Mouse (Mus musculus): ENCODE measurements around the gene Camk1. TPM values are rescaled to one million over a fixed set of nuclear protein-coding genes. Genes with fewer than 3 reads are reported as not detected.

Gene Camk1
- polyA plus RNA-seq, 1 experiment from 2014 or later, result 110 TPM

GRCm38 (mm10) chr6:113385160-113385714, 41.5 kb upstream of the Camk1 start:
- H3K27ac ChIP-seq (ENCODE audit: low read length), result no peak overlapping the region
- 78% methylated on average over 11 of the region's 11 CpGs for WGBS
- H3K9me3 ChIP-seq (ENCODE audit: low read length), result no peaks in the 10 kb centered on the region
- DNase-seq (ENCODE audit: low spot score) (no peak), ATAC-seq (no peak)
- TF ChIP-seq CTCF (IDR thresholded peaks at IDR 0.05) (no peak), EP300 (IDR thresholded peaks at IDR 0.05) (no peak)
- no peak overlapping the region for H3K4me2 ChIP-seq (replicated peaks; ENCODE audit: low read depth, low read length)
- no peaks in the 10 kb centered on the region for H3K4me1 ChIP-seq (ENCODE audit: insufficient read depth, low read depth, low read length)
- no peak overlapping the region for H3K9ac ChIP-seq (replicated peaks; ENCODE audit: low read depth)
- H3K36me3 ChIP-seq (ENCODE audit: insufficient read depth, low read length), result peaks cover 61% of the 10 kb centered on the region
- H3K4me3 ChIP-seq (ENCODE audit: low read depth, low read length), result no peak overlapping the region
- H3K27me3 ChIP-seq (replicated peaks; ENCODE audit: insufficient read depth, low read length), result no peaks in the 10 kb centered on the region

GRCm38 (mm10) chr6:113384351-113384927, 40.7 kb upstream of the Camk1 start:
- H3K27ac ChIP-seq (ENCODE audit: low read length), result no peak overlapping the region
- DNase-seq (ENCODE audit: low spot score) (no peak), ATAC-seq (no peak)
- TF ChIP-seq CTCF (IDR thresholded peaks at IDR 0.05), result no peak
- TF ChIP-seq EP300 (IDR thresholded peaks at IDR 0.05), result no peak
- H3K4me3 ChIP-seq (ENCODE audit: low read depth, low read length), result no peak overlapping the region
- no peaks in the 10 kb centered on the region for H3K9me3 ChIP-seq (ENCODE audit: low read length)
- H3K4me1 ChIP-seq (ENCODE audit: insufficient read depth, low read depth, low read length), result no peaks in the 10 kb centered on the region
- no peaks in the 10 kb centered on the region for H3K27me3 ChIP-seq (replicated peaks; ENCODE audit: insufficient read depth, low read length)
- no peak overlapping the region for H3K9ac ChIP-seq (replicated peaks; ENCODE audit: low read depth)
- WGBS, result 93% methylated on average over 8 of the region's 8 CpGs
- peaks cover 54% of the 10 kb centered on the region for H3K36me3 ChIP-seq (ENCODE audit: insufficient read depth, low read length)
- no peak overlapping the region for H3K4me2 ChIP-seq (replicated peaks; ENCODE audit: low read depth, low read length)

GRCm38 (mm10) chr6:113380480-113380879, 36.7 kb upstream of the Camk1 start:
- 91% methylated on average over 11 of the region's 11 CpGs for WGBS
- peaks cover 25% of the 10 kb centered on the region for H3K36me3 ChIP-seq (ENCODE audit: insufficient read depth, low read length)

GRCm38 (mm10) chr6:113379246-113379645, 35.5 kb upstream of the Camk1 start:
- no peak overlapping the region for H3K9ac ChIP-seq (replicated peaks; ENCODE audit: low read depth)
- no peaks in the 10 kb centered on the region for H3K9me3 ChIP-seq (ENCODE audit: low read length)
- no peak for ATAC-seq
- H3K36me3 ChIP-seq (ENCODE audit: insufficient read depth, low read length), result peaks cover 24% of the 10 kb centered on the region
- peak overlapping the region; percentile 85; the same call in 1 of the 2 replicates for H3K4me3 ChIP-seq (ENCODE audit: low read depth, low read length)
- H3K4me1 ChIP-seq (ENCODE audit: insufficient read depth, low read depth, low read length), result 0 out of 2 replicates have a peak, but pooled peaks cover 3% of the 10 kb centered on the region
- WGBS, result 56% methylated on average over 6 of the region's 6 CpGs
- H3K27me3 ChIP-seq (replicated peaks; ENCODE audit: insufficient read depth, low read length), result no peaks in the 10 kb centered on the region
- peak overlapping the region; percentile 82 for H3K4me2 ChIP-seq (replicated peaks; ENCODE audit: low read depth, low read length)
- no peak overlapping the region for H3K27ac ChIP-seq (ENCODE audit: low read length)
- peak; percentile 37 for DNase-seq (ENCODE audit: low spot score)
- no peak for TF ChIP-seq CTCF (IDR thresholded peaks at IDR 0.05)
- no peak for TF ChIP-seq EP300 (IDR thresholded peaks at IDR 0.05)

More at GRCm38 (mm10) chr6:113380480-113380879, 36.7 kb upstream of the Camk1 start:
- TF ChIP-seq CTCF (IDR thresholded peaks at IDR 0.05) (peak; percentile 23; the same call in 1 of the 2 replicates), EP300 (IDR thresholded peaks at IDR 0.05) (no peak)
- Histone ChIP-seq H3K4me2 (replicated peaks; ENCODE audit: low read depth, low read length) (no peak overlapping the region), H3K9me3 (ENCODE audit: low read length) (no peaks in the 10 kb centered on the region), H3K9ac (replicated peaks; ENCODE audit: low read depth) (no peak overlapping the region), H3K4me3 (ENCODE audit: low read depth, low read length) (no peak overlapping the region), H3K27ac (ENCODE audit: low read length) (no peak overlapping the region), H3K27me3 (replicated peaks; ENCODE audit: insufficient read depth, low read length) (no peaks in the 10 kb centered on the region), H3K4me1 (ENCODE audit: insufficient read depth, low read depth, low read length) (0 out of 2 replicates have a peak, but pooled peaks cover 3% of the 10 kb centered on the region)
- no peak for ATAC-seq
- no peak for DNase-seq (ENCODE audit: low spot score)

- Histone ChIP-seq H3K9ac (replicated peaks; ENCODE audit: low read depth) (peak within 1 kb of the TSS; percentile 85), H3K36me3 (ENCODE audit: insufficient read depth, low read length) (peaks cover 31% of the 10 kb centered on the region), H3K4me2 (replicated peaks; ENCODE audit: low read depth, low read length) (peak within 1 kb of the TSS; percentile 82), H3K9me3 (ENCODE audit: low read length) (no peaks in the 10 kb centered on the region), H3K4me1 (ENCODE audit: insufficient read depth, low read depth, low read length) (0 out of 2 replicates have a peak, but pooled peaks cover 3% of the 10 kb centered on the region), H3K4me3 (ENCODE audit: low read depth, low read length) (peak within 1 kb of the TSS; percentile 85), H3K27me3 (replicated peaks; ENCODE audit: insufficient read depth, low read length) (no peaks in the 10 kb centered on the region), H3K27ac (ENCODE audit: low read length) (peak within 1 kb of the TSS; percentile 82)
- under 1% methylated on average over 58 of the region's 61 CpGs for WGBS
- peak; percentile 96 for ATAC-seq
- peak; percentile 99 for DNase-seq (ENCODE audit: low spot score)
- TF ChIP-seq EP300 (IDR thresholded peaks at IDR 0.05) (peak; percentile 85), CTCF (IDR thresholded peaks at IDR 0.05) (peak; percentile 54)
These were observed 34.0 kb upstream of the Camk1 start, which contains the start of the genes Tada3 and Arpc4 for GRCm38 (mm10) chr6:113377496-113378385. Tada3 (minus strand) TSS chr6:113377883. Arpc4 (plus strand) TSS chr6:113378115.

- Histone ChIP-seq H3K9ac (replicated peaks; ENCODE audit: low read depth) (peak overlapping the region; percentile 85), H3K9me3 (ENCODE audit: low read length) (no peaks in the 10 kb centered on the region), H3K27ac (ENCODE audit: low read length) (peak overlapping the region; percentile 82), H3K4me2 (replicated peaks; ENCODE audit: low read depth, low read length) (peak overlapping the region; percentile 82), H3K4me1 (ENCODE audit: insufficient read depth, low read depth, low read length) (0 out of 2 replicates have a peak, but pooled peaks cover 3% of the 10 kb centered on the region), H3K4me3 (ENCODE audit: low read depth, low read length) (peak overlapping the region; percentile 85), H3K27me3 (replicated peaks; ENCODE audit: insufficient read depth, low read length) (no peaks in the 10 kb centered on the region), H3K36me3 (ENCODE audit: insufficient read depth, low read length) (peaks cover 31% of the 10 kb centered on the region)
- 5% methylated on average over 6 of the region's 7 CpGs for WGBS
- ATAC-seq, result no peak
- no peak for TF ChIP-seq CTCF (IDR thresholded peaks at IDR 0.05)
- no peak for TF ChIP-seq EP300 (IDR thresholded peaks at IDR 0.05)
- no peak for DNase-seq (ENCODE audit: low spot score)
These were observed 33.4 kb upstream of the Camk1 start for GRCm38 (mm10) chr6:113377172-113377495.
